Mouse (Mus musculus): ENCODE data around the gene Sh2b3.

Sh2b3 gene

GRCm38 (mm10) chr5:121795800-121796199, 41.6 kb downstream of the Sh2b3 start:
- DNase-seq (ENCODE audit: extremely low spot score): no peak

- no peak for DNase-seq (ENCODE audit: extremely low spot score)
These were observed 46.4 kb downstream of the Sh2b3 start for GRCm38 (mm10) chr5:121791026-121791425.

- DNase-seq (ENCODE audit: extremely low spot score): no peak
These were observed 53.5 kb downstream of the Sh2b3 start for GRCm38 (mm10) chr5:121783862-121784500.

GRCm38 (mm10) chr5:121782467-121782866, 55.0 kb downstream of the Sh2b3 start:
- DNase-seq (ENCODE audit: extremely low spot score): no peak

GRCm38 (mm10) chr5:121780180-121780579, 57.3 kb downstream of the Sh2b3 start:
- DNase-seq (ENCODE audit: extremely low spot score): no peak

- no peak for DNase-seq (ENCODE audit: extremely low spot score)
These were observed 58.8 kb downstream of the Sh2b3 start for GRCm38 (mm10) chr5:121778485-121779119.

GRCm38 (mm10) chr5:121771611-121772010, 65.8 kb downstream of the Sh2b3 start:
- DNase-seq (ENCODE audit: extremely low spot score): no peak

- DNase-seq (ENCODE audit: extremely low spot score): no peak
These were observed 67.6 kb downstream of the Sh2b3 start for GRCm38 (mm10) chr5:121769827-121770226.

- no peak for DNase-seq (ENCODE audit: extremely low spot score)
These were observed 69.9 kb downstream of the Sh2b3 start for GRCm38 (mm10) chr5:121767564-121767963.

- DNase-seq (ENCODE audit: extremely low spot score): no peak
These were observed 71.2 kb downstream of the Sh2b3 start for GRCm38 (mm10) chr5:121766038-121766773.
